Mouse (Mus musculus): ENCODE measurements around the gene Manba. TPM values are rescaled to one million over a fixed set of nuclear protein-coding genes. Genes with fewer than 3 reads are reported as not detected.

Manba gene
- polyA plus RNA-seq, 1 experiment from 2014 or later, result 5.8 TPM

DNA sequence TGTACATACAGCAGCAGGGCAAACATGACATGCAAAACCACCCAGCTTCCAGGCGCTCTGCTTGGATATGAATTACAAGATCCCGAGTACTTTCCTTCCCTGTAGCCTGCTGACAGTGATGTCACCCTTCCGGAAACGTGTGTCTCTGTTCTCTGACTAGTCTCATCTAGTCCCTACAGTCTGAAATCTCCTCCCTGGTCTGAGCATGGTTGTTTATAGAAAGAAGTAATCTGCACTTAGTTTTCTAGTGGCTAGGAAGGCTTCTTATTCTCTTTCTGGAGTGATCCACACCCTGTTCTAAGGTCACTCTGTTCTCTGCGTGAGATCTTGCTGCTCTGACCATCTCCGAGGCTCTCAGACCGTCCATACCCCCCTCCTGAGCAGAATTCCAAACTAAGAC, 76.6 kb downstream of the Manba start:
- DNase-seq (ENCODE audit: low spot score, missing footprints) (no peak), ATAC-seq (ENCODE audit: low FRiP score) (no peak)
- Histone ChIP-seq H3K27me3 (ENCODE audit: control insufficient read depth, insufficient read depth, low read length) (no peaks in the 10 kb centered on the region), H3K9me3 (ENCODE audit: control insufficient read depth, low read length) (no peaks in the 10 kb centered on the region), H3K9ac (ENCODE audit: low read length) (no peak overlapping the region), H3K36me3 (ENCODE audit: control insufficient read depth, insufficient read depth, low read length) (no peaks in the 10 kb centered on the region), H3K4me2 (no peak overlapping the region), H3K4me3 (ENCODE audit: low read depth, low read length) (no peak overlapping the region), H3K4me1 (ENCODE audit: control insufficient read depth, insufficient read depth, low read length) (no peaks in the 10 kb centered on the region), H3K27ac (ENCODE audit: low read depth, low read length) (no peak overlapping the region)
- WGBS, result 83% methylated on average over 7 of the region's 7 CpGs

DNA sequence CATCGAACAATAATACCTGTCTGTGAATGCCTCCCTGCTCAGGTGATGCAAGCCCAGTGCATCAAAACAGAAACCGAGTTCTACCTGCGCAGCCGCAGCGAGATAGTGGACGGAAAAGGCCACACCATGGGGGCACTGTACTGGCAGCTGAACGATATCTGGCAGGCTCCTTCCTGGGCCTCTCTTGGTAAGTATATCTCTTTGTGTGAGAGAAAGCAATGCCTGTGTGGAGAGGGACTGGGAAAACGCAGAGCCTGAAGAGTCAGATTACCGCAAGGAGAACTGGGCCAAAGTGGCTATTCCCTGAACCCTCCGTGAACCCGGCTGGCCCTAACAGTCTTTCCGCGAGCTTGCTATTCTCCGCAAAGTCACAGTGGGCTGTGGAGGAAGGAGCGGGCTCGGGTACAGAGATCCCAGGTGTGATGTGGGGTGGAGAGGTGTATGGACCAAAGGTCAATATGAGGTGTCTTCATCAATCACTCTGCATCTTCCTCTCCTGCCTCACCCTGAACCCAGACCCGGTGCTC, 77.8 kb downstream of the Manba start:
- Histone ChIP-seq H3K4me2 (no peak overlapping the region), H3K9me3 (ENCODE audit: control insufficient read depth, low read length) (no peaks in the 10 kb centered on the region), H3K9ac (ENCODE audit: low read length) (no peak overlapping the region), H3K4me1 (ENCODE audit: control insufficient read depth, insufficient read depth, low read length) (no peaks in the 10 kb centered on the region), H3K36me3 (ENCODE audit: control insufficient read depth, insufficient read depth, low read length) (no peaks in the 10 kb centered on the region), H3K27ac (ENCODE audit: low read depth, low read length) (no peak overlapping the region), H3K4me3 (ENCODE audit: low read depth, low read length) (no peak overlapping the region), H3K27me3 (ENCODE audit: control insufficient read depth, insufficient read depth, low read length) (no peaks in the 10 kb centered on the region)
- DNase-seq (ENCODE audit: low spot score, missing footprints) (no peak), ATAC-seq (ENCODE audit: low FRiP score) (no peak)
- 91% methylated on average over 17 of the region's 17 CpGs for WGBS

DNA sequence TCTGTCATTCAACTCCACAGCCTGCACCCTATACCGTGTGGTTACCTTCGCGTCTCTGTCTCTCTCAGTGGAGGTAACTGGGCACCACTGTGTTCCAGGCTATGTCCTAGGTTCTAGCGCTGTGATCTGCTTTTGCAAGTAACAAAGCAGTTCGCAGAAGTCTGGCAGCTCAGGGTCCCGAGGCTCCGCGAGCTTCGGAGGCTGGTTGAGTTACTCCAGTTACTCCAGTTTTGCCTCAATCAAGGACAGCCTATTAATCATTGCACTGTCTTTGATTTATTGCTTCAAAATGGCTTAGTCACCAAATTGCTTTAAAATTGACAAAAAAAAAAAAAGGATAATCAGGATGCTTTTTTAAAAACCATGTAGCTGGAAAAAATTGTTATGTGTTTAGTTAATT, 79.3 kb downstream of the Manba start:
- Histone ChIP-seq H3K4me3 (ENCODE audit: low read depth, low read length) (no peak overlapping the region), H3K27ac (ENCODE audit: low read depth, low read length) (no peak overlapping the region), H3K4me2 (no peak overlapping the region), H3K36me3 (ENCODE audit: control insufficient read depth, insufficient read depth, low read length) (no peaks in the 10 kb centered on the region), H3K9me3 (ENCODE audit: control insufficient read depth, low read length) (no peaks in the 10 kb centered on the region), H3K9ac (ENCODE audit: low read length) (no peak overlapping the region), H3K27me3 (ENCODE audit: control insufficient read depth, insufficient read depth, low read length) (no peaks in the 10 kb centered on the region), H3K4me1 (ENCODE audit: control insufficient read depth, insufficient read depth, low read length) (no peaks in the 10 kb centered on the region)
- no peak for DNase-seq (ENCODE audit: low spot score, missing footprints)
- 92% methylated on average over 9 of the region's 9 CpGs for WGBS
- ATAC-seq (ENCODE audit: low FRiP score), result no peak

DNA sequence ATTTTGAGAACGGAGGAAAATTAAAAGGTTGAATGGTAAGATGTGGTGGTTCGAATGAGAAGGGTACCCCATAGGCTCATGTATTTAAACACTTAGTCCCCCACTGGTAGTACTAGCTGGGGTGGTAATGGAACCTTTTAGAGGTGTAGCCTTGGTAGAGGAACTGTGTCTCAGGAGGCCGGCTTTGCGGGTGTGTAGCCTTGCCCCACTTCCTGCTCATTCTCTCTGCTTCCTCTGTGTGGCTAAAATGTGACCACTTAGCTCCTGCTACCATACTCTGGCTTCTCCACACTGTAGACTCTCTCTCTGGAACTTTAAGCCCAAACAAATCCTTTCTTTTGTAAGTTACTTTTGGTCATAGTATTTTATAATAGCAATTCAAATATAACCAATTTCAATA, 79.9 kb downstream of the Manba start:
- Histone ChIP-seq H3K36me3 (ENCODE audit: control insufficient read depth, insufficient read depth, low read length) (no peaks in the 10 kb centered on the region), H3K9me3 (ENCODE audit: control insufficient read depth, low read length) (no peaks in the 10 kb centered on the region), H3K4me2 (no peak overlapping the region), H3K27me3 (ENCODE audit: control insufficient read depth, insufficient read depth, low read length) (no peaks in the 10 kb centered on the region), H3K9ac (ENCODE audit: low read length) (no peak overlapping the region), H3K4me1 (ENCODE audit: control insufficient read depth, insufficient read depth, low read length) (no peaks in the 10 kb centered on the region), H3K27ac (ENCODE audit: low read depth, low read length) (no peak overlapping the region), H3K4me3 (ENCODE audit: low read depth, low read length) (no peak overlapping the region)
- WGBS, result 88% methylated on average over 4 of the region's 4 CpGs
- ATAC-seq (ENCODE audit: low FRiP score) (no peak), DNase-seq (ENCODE audit: low spot score, missing footprints) (no peak)

DNA sequence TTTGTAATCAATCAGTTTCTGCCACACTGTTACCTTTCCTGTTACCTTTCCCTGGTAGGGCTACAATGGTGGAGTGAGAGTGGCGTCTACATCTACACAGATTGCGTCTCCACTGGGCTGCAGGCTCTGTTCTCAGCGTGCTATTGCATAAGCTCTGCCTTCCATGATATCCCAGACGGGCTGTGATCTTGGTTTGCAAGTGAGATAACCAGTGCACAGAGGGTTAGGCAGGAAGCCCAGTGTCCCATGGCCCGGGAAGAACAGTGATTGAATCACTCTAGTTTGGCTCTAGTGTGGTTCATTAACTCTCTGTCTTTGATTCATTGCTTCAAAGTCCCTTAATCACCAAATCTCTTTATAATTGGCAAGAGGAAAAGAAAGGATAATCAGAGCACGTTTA, 82.5 kb downstream of the Manba start:
- no peak for ATAC-seq (ENCODE audit: low FRiP score)
- 80% methylated on average over 6 of the region's 6 CpGs for WGBS

DNA sequence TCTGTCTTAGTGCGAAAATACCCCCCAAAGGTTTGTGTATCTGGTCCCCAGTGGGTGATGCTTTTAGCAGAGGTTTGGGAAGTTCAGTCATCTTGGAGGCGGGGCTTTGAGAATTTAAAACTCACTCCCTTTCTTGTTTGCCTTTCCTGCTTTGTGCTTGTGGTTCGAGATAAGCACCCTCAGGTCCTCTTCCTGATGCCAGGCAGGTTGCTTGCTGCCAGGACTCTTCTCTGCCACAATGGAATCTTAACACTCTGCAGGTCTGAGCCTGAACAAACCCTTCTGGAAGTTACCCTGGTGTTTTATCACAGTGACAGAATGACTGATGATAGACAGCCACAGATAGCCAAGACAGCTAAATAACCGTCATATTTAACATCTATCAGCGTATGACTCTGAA, 83.2 kb downstream of the Manba start:
- Histone ChIP-seq H3K36me3 (ENCODE audit: control insufficient read depth, insufficient read depth, low read length) (no peaks in the 10 kb centered on the region), H3K4me1 (ENCODE audit: control insufficient read depth, insufficient read depth, low read length) (no peaks in the 10 kb centered on the region), H3K4me3 (ENCODE audit: low read depth, low read length) (no peak overlapping the region), H3K9ac (ENCODE audit: low read length) (no peak overlapping the region), H3K9me3 (ENCODE audit: control insufficient read depth, low read length) (no peaks in the 10 kb centered on the region), H3K27ac (ENCODE audit: low read depth, low read length) (no peak overlapping the region), H3K4me2 (no peak overlapping the region), H3K27me3 (ENCODE audit: control insufficient read depth, insufficient read depth, low read length) (no peaks in the 10 kb centered on the region)
- no peak for ATAC-seq (ENCODE audit: low FRiP score)
- no peak for DNase-seq (ENCODE audit: low spot score, missing footprints)
- 76% methylated on average over 5 of the region's 5 CpGs for WGBS

More for the DNA sequence above, 82.5 kb downstream of the Manba start:
- Histone ChIP-seq H3K4me2 (no peak overlapping the region), H3K27ac (ENCODE audit: low read depth, low read length) (no peak overlapping the region), H3K36me3 (ENCODE audit: control insufficient read depth, insufficient read depth, low read length) (no peaks in the 10 kb centered on the region), H3K27me3 (ENCODE audit: control insufficient read depth, insufficient read depth, low read length) (no peaks in the 10 kb centered on the region), H3K9ac (ENCODE audit: low read length) (no peak overlapping the region), H3K4me3 (ENCODE audit: low read depth, low read length) (no peak overlapping the region), H3K9me3 (ENCODE audit: control insufficient read depth, low read length) (no peaks in the 10 kb centered on the region), H3K4me1 (ENCODE audit: control insufficient read depth, insufficient read depth, low read length) (no peaks in the 10 kb centered on the region)
- DNase-seq (ENCODE audit: low spot score, missing footprints), result no peak

DNA sequence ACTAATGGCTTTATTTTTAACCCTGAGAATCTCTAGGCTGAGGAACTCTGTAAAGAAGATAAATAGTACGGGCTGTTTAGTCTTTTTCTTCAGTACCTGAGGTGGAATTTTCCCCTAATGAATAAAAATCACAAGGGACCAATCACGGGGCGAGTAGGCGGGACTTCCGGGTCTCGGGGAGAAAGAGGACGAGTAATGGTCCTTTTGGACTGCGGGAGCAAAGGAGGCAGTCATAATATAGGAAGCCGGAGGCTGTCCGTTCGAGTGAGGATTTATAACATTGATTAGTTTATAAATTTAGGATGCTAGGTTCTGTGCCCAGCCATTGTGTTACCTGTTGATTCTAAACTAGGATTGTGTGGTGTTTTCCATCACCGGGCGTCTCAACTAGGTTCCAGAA, 86.1 kb downstream of the Manba start:
- Histone ChIP-seq H3K4me2 (peak overlapping the region; percentile 10; the same call in 1 of the 2 replicates), H3K27ac (ENCODE audit: low read depth, low read length) (no peak overlapping the region), H3K4me1 (ENCODE audit: control insufficient read depth, insufficient read depth, low read length) (no peaks in the 10 kb centered on the region), H3K36me3 (ENCODE audit: control insufficient read depth, insufficient read depth, low read length) (no peaks in the 10 kb centered on the region), H3K9ac (ENCODE audit: low read length) (no peak overlapping the region), H3K4me3 (ENCODE audit: low read depth, low read length) (no peak overlapping the region; the same call in 1 of the 2 replicates), H3K27me3 (ENCODE audit: control insufficient read depth, insufficient read depth, low read length) (no peaks in the 10 kb centered on the region), H3K9me3 (ENCODE audit: control insufficient read depth, low read length) (no peaks in the 10 kb centered on the region)
- no peak for ATAC-seq (ENCODE audit: low FRiP score)
- 79% methylated on average over 13 of the region's 13 CpGs for WGBS
- DNase-seq (ENCODE audit: low spot score, missing footprints), result no peak

DNA sequence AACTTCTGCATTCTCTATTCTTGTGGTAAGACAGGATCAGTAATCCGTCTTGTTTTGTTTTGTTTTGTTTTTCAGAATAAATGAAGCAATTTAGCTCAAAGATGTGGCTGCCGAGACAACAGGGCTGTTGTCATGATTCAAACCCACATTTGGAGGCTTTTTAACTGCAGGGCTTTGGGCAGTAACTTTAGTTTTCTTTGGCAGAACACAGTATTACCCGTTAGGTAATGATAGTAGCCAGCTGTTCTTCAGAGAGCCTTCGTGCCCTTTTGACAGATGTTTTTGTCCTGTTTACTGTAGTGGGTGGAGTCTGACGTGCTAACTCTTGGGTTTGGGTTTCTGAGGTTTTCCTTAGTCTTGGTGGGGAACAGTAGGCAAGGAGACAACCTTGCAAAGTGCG, 87.6 kb downstream of the Manba start:
- WGBS, result 85% methylated on average over 6 of the region's 6 CpGs
- H3K4me3 ChIP-seq (ENCODE audit: low read depth, low read length), result no peak overlapping the region

DNA sequence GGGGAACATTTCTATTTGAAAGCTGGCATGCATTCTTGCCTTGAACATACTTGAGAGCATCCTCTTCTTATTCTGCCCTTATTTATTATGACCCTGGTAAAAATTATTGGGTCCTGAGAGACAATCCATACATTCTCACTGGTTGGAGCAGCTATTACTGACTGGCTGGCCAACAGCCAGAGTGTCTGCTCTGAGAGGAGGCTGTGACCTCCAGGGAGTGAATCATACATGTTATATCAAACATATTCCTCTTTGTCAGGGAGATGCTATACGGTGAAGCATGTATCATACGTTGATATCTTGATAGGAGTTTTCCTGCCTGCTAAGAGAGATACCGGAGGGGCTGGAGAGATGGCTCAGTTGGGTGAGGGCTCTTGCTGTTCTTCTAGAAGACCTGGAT, 89.7 kb downstream of the Manba start:
- H3K4me1 ChIP-seq (ENCODE audit: control insufficient read depth, insufficient read depth, low read length), result no peaks in the 10 kb centered on the region
- no peak for ATAC-seq (ENCODE audit: low FRiP score)
- no peak for DNase-seq (ENCODE audit: low spot score, missing footprints)
- no peaks in the 10 kb centered on the region for H3K36me3 ChIP-seq (ENCODE audit: control insufficient read depth, insufficient read depth, low read length)
- H3K27me3 ChIP-seq (ENCODE audit: control insufficient read depth, insufficient read depth, low read length), result no peaks in the 10 kb centered on the region
- 92% methylated on average over 3 of the region's 3 CpGs for WGBS
- no peak overlapping the region for H3K4me3 ChIP-seq (ENCODE audit: low read depth, low read length)
- no peaks in the 10 kb centered on the region for H3K9me3 ChIP-seq (ENCODE audit: control insufficient read depth, low read length)
- H3K4me2 ChIP-seq, result no peak overlapping the region
- no peak overlapping the region for H3K9ac ChIP-seq (ENCODE audit: low read length)
- no peak overlapping the region for H3K27ac ChIP-seq (ENCODE audit: low read depth, low read length)

More for the DNA sequence above, 87.6 kb downstream of the Manba start:
- Histone ChIP-seq H3K4me1 (ENCODE audit: control insufficient read depth, insufficient read depth, low read length) (no peaks in the 10 kb centered on the region), H3K27ac (ENCODE audit: low read depth, low read length) (no peak overlapping the region), H3K27me3 (ENCODE audit: control insufficient read depth, insufficient read depth, low read length) (no peaks in the 10 kb centered on the region), H3K9me3 (ENCODE audit: control insufficient read depth, low read length) (no peaks in the 10 kb centered on the region), H3K4me2 (no peak overlapping the region), H3K9ac (ENCODE audit: low read length) (no peak overlapping the region), H3K36me3 (ENCODE audit: control insufficient read depth, insufficient read depth, low read length) (no peaks in the 10 kb centered on the region)
- no peak for DNase-seq (ENCODE audit: low spot score, missing footprints)
- ATAC-seq (ENCODE audit: low FRiP score), result no peak

Measured in midbrain, embryonic 11.5 days (tissue).